Mouse (Mus musculus) spleen, embryonic (tissue): Measurements from ENCODE around the gene Stk4.

Source experiments
- CTCF ChIA-PET: fragments of 350-600 bp; sonication (Branson Sonifier 250); formaldehyde crosslinking; loops from one replicate; lab custom pipeline; 2022; lab: Charles Lee

Stk4 gene

DNA sequence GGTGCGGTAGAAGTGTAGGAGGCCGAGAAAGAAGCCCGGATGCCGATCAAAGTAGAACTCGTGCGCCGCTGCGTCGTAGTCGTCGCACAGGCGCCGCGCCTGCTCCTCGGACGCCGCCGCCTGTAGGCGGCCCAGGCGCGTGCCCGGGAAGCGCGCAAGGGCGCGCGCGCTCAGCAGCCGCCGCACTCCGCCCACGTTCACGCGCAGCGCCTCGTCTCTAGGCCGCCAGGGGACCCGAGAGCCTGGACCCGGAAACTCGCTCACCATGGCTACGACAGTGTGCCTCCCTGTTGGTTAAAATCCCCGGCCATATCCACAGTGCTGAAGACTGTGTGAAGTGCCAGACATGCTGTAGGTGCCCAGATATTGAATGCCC lies 98.4 kb downstream of the Stk4 start:
- CTCF ChIA-PET = interaction anchor here (0.5 kb wide), 1 partner anchor 14 kb away, joined by 4 read pairs; the partner anchor contains the start of gene Wfdc5

GRCm38 (mm10) chr2:164170326-164170725 lies 100.2 kb downstream of the Stk4 start:
- CTCF ChIA-PET = no interaction called here

GRCm38 (mm10) chr2:164170902-164171301 lies 100.8 kb downstream of the Stk4 start, which contains the start of gene Kcns1:
Gene Kcns1, minus strand, starts transcription at chr2:164171113.
- CTCF ChIA-PET = no interaction called here

DNA sequence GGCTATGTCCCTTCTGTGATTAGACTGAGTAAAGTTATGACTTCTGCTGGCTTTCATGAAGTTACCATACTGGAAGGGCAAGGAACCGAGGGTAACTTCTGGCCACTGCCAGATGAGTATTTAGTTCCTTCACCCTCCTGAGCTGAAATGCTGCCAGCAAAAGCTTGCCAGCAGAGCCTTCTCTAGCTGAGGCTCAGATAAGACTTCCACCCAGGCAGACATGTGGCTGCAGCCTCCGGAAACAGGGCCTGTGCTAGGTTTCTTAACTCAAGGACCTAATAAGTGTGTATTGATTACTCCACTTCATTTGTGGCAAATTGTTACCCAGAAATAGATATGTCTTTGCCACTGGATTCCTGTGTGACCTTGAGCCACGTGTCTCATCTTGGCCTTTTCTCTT lies 103.3 kb downstream of the Stk4 start:
- CTCF ChIA-PET = no interaction called here

GRCm38 (mm10) chr2:164174649-164175395 lies 104.7 kb downstream of the Stk4 start:
- CTCF ChIA-PET = no interaction called here

DNA sequence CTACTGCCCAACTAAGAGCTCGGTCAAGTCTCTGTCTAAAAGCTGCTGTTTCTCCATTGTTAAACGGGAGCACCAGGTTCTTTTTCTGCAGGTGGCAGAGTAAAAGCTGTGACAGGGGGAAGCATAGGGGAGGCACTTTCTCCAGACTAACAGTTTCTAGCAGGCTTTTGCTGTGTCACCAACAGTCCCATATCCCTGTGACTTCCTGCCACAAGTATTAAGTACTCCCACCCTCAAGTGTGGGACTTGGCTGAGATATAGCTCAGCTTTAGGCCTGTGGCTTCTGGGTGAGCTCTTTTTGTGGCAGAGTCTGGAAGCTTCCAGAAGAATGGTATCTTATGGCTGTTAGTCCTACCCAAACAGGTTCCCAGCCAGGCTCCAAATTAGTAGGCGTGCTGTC lies 105.7 kb downstream of the Stk4 start:
- CTCF ChIA-PET = no interaction called here

GRCm38 (mm10) chr2:164177831-164178230 lies 107.7 kb downstream of the Stk4 start:
- CTCF ChIA-PET = no interaction called here

GRCm38 (mm10) chr2:164180124-164180523 lies 110.0 kb downstream of the Stk4 start:
- CTCF ChIA-PET = interaction anchor here (0.6 to 0.9 kb wide), 3 partner anchors 66 to 1896 kb away, joined by 3 to 6 read pairs (median 4); no protein-coding TSS in a partner anchor

DNA sequence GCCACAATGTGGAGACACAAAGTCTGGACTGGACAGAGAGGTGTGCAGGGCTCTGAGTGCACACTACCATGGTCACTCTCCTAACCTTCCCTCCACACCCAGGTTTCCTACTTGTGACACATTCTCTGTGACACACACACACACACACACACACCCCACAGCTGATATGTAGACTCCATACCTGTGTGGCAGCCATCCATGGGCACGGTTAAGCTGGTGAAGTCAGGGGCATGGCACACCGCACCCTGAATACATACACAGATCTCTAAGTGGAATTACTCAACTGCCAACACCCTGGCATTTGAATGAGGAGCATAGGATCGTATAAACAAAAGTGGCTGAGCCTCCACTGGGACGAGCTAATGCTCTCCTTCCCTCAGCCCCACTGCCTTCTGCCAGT lies 110.6 kb downstream of the Stk4 start:
- CTCF ChIA-PET = interaction anchor here (0.8 kb wide), 1 partner anchor 1895 kb away, joined by 4 read pairs; no protein-coding TSS in a partner anchor

- CTCF ChIA-PET = interaction anchor here (0.6 kb wide), 1 partner anchor 15 kb away, joined by 4 read pairs; no protein-coding TSS in a partner anchor
These were observed 112.7 kb downstream of the Stk4 start, which contains the start of gene Wfdc5 for GRCm38 (mm10) chr2:164182692-164183255. Gene Wfdc5, minus strand, starts transcription at chr2:164182742.

GRCm38 (mm10) chr2:164183340-164183739 lies 113.2 kb downstream of the Stk4 start:
- CTCF ChIA-PET = interaction anchor here (0.6 kb wide), 1 partner anchor 15 kb away, joined by 4 read pairs; no protein-coding TSS in a partner anchor

GRCm38 (mm10) chr2:164184145-164184719 lies 114.1 kb downstream of the Stk4 start:
- CTCF ChIA-PET = no interaction called here

DNA sequence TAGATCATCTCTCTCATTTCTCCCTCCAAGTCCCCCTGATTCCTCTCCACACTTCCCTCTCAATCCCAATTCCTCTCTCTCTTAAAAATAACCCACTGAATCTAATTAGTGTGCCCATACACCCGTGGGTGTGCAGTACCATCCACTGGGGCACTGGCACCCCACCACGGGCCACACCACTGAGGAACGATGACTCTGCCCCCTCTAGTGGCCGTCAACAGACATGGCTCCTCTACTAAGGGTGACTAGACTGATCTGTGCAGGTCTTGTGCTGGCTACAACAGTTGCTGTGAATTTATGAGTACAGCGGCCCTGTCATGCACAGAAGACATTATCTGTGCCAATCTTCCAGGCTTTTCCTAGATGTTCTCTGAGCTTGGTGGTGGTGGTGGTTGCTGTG lies 118.6 kb downstream of the Stk4 start:
- CTCF ChIA-PET = no interaction called here

GRCm38 (mm10) chr2:164190576-164190975 lies 120.5 kb downstream of the Stk4 start, which contains the start of gene Wfdc12:
Gene Wfdc12, minus strand, starts transcription at chr2:164190608.
- CTCF ChIA-PET = no interaction called here

DNA sequence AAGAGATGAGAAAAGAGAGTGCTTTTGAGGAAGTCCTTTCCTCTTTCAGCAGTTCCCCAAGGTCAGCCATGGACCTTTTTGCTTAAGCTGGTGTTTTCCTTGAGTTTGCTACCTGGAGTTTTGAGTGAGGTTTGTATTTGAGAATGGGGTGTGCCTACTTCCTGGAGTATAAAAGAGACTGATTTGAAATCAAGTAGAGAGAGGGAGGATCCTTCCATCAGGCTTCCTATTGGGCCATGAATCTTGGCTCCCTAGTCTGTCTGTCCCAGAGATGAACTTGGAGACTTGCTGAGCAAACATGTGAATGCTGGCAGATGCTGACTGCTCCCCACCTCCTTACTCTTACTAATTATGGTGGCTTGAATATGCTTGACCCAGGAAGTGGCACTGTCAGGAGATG lies 122.2 kb downstream of the Stk4 start:
- CTCF ChIA-PET = no interaction called here

DNA sequence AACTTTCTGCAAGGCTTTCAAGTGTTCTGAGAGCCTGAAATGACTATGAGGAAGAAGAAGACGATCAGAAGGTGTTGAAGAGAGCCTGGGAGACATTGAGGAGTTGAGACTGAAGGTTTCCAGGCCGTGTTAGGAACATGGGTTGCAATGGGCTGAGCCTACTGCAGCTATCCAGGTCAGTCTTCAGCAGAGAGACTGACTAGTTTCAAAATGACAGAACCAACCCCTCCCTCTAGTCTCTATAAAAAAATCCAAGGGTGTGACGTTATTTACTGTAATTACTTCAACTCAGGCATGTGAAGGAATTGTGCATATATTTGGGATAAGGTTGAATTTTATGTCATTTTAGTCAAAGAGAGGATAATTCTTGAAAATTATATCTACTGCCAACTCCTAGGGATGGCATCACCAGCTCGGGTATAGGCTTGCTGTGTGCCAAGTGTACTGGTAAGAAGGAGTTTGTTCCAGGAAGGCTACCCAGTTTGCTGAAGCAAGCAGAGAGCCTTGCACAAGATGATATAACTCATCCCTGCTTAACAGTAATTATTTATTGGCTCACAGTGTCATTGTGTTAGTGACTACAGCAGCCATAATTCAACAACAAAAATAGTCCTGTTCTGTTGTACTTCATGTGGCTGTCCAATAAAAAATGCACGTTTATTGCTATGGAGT lies 125.0 kb downstream of the Stk4 start:
- CTCF ChIA-PET = no interaction called here

GRCm38 (mm10) chr2:164195971-164196699 lies 126.0 kb downstream of the Stk4 start:
- CTCF ChIA-PET = no interaction called here

DNA sequence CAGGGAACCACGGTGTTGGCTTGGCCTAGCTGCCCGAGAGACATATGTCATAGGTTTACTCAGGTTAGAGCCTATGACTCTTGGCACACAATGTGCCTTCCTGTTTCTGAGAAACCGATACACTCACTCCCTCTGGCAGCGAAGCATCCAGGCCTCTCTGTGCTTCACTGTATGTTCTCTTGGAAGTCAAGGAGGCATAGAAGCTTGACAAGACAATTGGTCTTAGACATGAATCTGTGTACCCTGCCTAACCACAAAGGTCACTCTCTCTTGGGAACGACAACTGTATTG lies 126.5 kb downstream of the Stk4 start:
- CTCF ChIA-PET = no interaction called here

DNA sequence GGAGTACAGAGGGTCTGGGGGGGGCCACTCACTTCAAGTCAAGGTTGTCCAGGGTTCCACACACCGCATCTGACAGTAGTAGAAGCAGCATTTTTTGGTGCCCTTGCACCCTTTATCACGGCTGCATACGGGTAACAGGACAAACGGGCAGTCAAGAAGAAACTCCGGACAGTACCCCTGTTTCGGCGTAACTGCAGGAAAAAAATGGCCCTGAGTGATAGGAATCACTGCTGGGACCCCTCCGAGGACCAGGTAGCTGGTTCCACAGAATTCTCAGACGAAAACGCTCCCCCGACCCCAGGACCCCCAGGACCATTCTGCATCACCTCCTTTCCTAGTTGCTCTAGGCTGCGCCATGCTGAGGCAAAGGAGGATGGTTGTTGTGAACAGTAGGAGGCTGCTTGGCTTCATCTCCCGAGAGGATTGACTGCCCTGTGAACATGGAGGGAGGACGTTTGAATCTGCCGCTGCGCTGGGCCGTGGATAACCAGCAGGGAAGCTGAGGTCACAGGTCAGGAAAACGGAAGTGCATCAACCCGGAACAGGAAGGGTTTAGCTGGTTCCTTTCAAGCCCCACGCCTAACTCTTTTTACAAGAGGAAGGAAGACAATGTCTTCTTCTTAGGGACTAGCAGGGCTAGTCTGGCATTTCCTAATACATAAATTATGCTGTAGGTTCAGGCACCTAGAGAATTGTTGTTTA lies 129.7 kb downstream of the Stk4 start, which contains the start of gene Wfdc15a:
Gene Wfdc15a (minus strand): TSS at position 505 of the 702 bp plus-strand sequence.
- CTCF ChIA-PET = interaction anchor here (0.7 kb wide), 1 partner anchor 373 kb away, joined by 3 read pairs; no protein-coding TSS in a partner anchor
